Mouse (Mus musculus): ENCODE results near the gene Gm5346. TPM values are rescaled to one million over a fixed set of nuclear protein-coding genes. Genes with fewer than 3 reads are reported as not detected.

The Gm5346 gene
- polyA plus RNA-seq (2012; rRNA removed; ENCODE audit: low replicate concordance) = not detected in 2 replicates

DNA sequence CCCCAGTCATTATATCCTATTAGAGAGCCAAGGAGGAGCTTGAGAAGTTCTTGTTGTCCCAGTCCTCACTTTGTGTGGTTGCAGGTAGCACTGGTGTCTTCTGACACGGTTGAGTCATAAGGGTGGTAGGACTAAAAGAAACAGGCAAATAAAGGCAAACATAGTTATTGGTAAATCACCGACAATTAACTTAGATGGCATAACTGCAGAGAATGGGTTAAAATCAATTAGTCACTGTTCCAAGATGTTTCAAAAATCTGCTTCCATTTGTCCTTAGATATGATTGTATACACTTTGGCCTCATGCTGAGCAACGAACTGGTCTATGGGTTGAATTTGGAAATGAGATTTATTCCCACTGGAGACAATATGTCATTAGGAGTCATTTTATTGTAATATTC is at the start of gene Gm5346:
TSS of gene Gm5346 (minus strand) at position 101 of the 400 bp plus-strand sequence.

DNA sequence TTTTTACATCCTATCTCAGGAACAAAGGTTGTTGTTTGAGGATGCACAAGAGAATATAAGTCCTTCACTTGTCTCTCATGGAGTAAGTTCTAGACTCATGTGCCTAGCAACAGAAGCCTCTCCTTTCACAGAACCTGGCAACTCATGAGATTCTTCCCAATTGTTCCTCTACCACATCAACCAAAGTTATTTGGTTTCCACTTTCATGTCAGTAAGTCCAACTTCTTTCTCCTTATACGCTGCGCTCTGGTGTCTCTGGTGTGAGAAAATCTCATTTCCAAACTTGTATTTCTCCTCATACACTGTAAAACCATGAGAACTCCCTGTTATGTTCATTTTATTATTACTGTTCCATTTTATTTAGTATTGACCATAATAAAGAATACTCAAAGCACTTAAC is 50.5 kb downstream of the Gm5346 start, which contains the start of gene Adam26a:
TSS of gene Adam26a (minus strand) at position 101 of the 400 bp plus-strand sequence.

Other genes with a start within 250 kb of the Gm5346 start
- not detected in 2 replicates for gene Adam26b, start 99.2 kb downstream of the Gm5346 start, polyA plus RNA-seq (2012; rRNA removed; ENCODE audit: low replicate concordance)
- gene Adam26a, start 50.6 kb downstream of the Gm5346 start, polyA plus RNA-seq (2012; rRNA removed; ENCODE audit: low replicate concordance) = not detected in 2 replicates
- not detected in 2 replicates for gene Adam34, start 82.8 kb upstream of the Gm5346 start, polyA plus RNA-seq (2012; rRNA removed; ENCODE audit: low replicate concordance)